Mouse (Mus musculus) layer of hippocampus, adult 11-12 months (tissue): ENCODE results near the gene Syt16.

ENCODE experiments used
- DNase-seq: peaks from one replicate; pipeline ENCODE4 v3.0.0; 2022; ENCODE audit warnings: low spot score

The Syt16 gene

GRCm38 (mm10) chr12:74013739-74014138 is 16.3 kb downstream of the Syt16 start:
- peak; percentile 87 for DNase-seq

- no peak for DNase-seq
These were observed 17.3 kb downstream of the Syt16 start for GRCm38 (mm10) chr12:74014739-74015270.

- no peak for DNase-seq
These were observed 18.0 kb downstream of the Syt16 start for GRCm38 (mm10) chr12:74015491-74015890.

- DNase-seq, result no peak
These were observed 25.8 kb downstream of the Syt16 start for GRCm38 (mm10) chr12:74023260-74023659.

GRCm38 (mm10) chr12:74024912-74025311 is 27.5 kb downstream of the Syt16 start:
- DNase-seq, result no peak

GRCm38 (mm10) chr12:74043225-74043624 is 45.8 kb downstream of the Syt16 start:
- no peak for DNase-seq

- no peak for DNase-seq
These were observed 46.3 kb downstream of the Syt16 start for GRCm38 (mm10) chr12:74043755-74044154.

GRCm38 (mm10) chr12:74044241-74044640 is 46.8 kb downstream of the Syt16 start:
- no peak for DNase-seq

- peak; percentile 88 for DNase-seq
These were observed 58.0 kb downstream of the Syt16 start for GRCm38 (mm10) chr12:74055336-74055931.

GRCm38 (mm10) chr12:74056162-74056561 is 58.7 kb downstream of the Syt16 start:
- DNase-seq, result no peak

GRCm38 (mm10) chr12:74062547-74062946 is 65.1 kb downstream of the Syt16 start:
- no peak for DNase-seq

- DNase-seq, result no peak
These were observed 71.5 kb downstream of the Syt16 start for GRCm38 (mm10) chr12:74068912-74069311.

- DNase-seq, result no peak
These were observed 78.1 kb downstream of the Syt16 start for GRCm38 (mm10) chr12:74075590-74075989.

- no peak for DNase-seq
These were observed 78.6 kb downstream of the Syt16 start for GRCm38 (mm10) chr12:74076091-74076490.

- no peak for DNase-seq
These were observed 83.7 kb downstream of the Syt16 start for GRCm38 (mm10) chr12:74081122-74081521.

GRCm38 (mm10) chr12:74084389-74084788 is 86.9 kb downstream of the Syt16 start:
- DNase-seq, result no peak

GRCm38 (mm10) chr12:74087086-74087485 is 89.6 kb downstream of the Syt16 start:
- no peak for DNase-seq

GRCm38 (mm10) chr12:74089342-74090131 is 92.1 kb downstream of the Syt16 start:
- no peak for DNase-seq

- DNase-seq, result no peak
These were observed 95.1 kb downstream of the Syt16 start for GRCm38 (mm10) chr12:74092546-74092945.

GRCm38 (mm10) chr12:74093110-74093509 is 95.6 kb downstream of the Syt16 start:
- no peak for DNase-seq

GRCm38 (mm10) chr12:74094701-74095100 is 97.2 kb downstream of the Syt16 start:
- no peak for DNase-seq

GRCm38 (mm10) chr12:74098572-74099290 is 101.3 kb downstream of the Syt16 start:
- DNase-seq, result no peak
